Mouse (Mus musculus): ENCODE measurements around the gene 4930596D02Rik. TPM values are rescaled to one million over a fixed set of nuclear protein-coding genes. Genes with fewer than 3 reads are reported as not detected.

The 4930596D02Rik gene
- total RNA-seq (2021): not detected in 2 replicates
- long read RNA-seq: 0 reads

- DNase-seq: no peak
These were observed at the start of gene 4930596D02Rik for GRCm38 (mm10) chr14:35811878-35812277. TSS of gene 4930596D02Rik (minus strand) at chr14:35811978.

GRCm38 (mm10) chr14:35853254-35853653, 41.5 kb upstream of the 4930596D02Rik start:
- no peak for DNase-seq

- DNase-seq: no peak
These were observed 33.5 kb upstream of the 4930596D02Rik start for GRCm38 (mm10) chr14:35845271-35845670.

- no peak for DNase-seq
These were observed 30.4 kb upstream of the 4930596D02Rik start for GRCm38 (mm10) chr14:35842111-35842721.

- DNase-seq: no peak
These were observed 19.0 kb downstream of the 4930596D02Rik start for GRCm38 (mm10) chr14:35792656-35793213.

- DNase-seq: no peak
These were observed 31.7 kb downstream of the 4930596D02Rik start for GRCm38 (mm10) chr14:35780033-35780432.

- DNase-seq: no peak
These were observed 38.5 kb downstream of the 4930596D02Rik start for GRCm38 (mm10) chr14:35773306-35773705.

Measured in adrenal gland, postnatal 25 days (tissue).